Mouse (Mus musculus) spleen, postnatal 4 days (tissue): ENCODE results near the gene 2700049A03Rik.

Experiments used
- DNase-seq, 2 experiments: peaks; one replicate each; pipeline ENCODE4 v3.0.0; 2022; ENCODE audit warnings: low spot score in 2 of 2

2700049A03Rik gene

GRCm38 (mm10) chr12:71183736-71184135 lies 47.1 kb downstream of the 2700049A03Rik start:
- no peak for DNase-seq

- DNase-seq = no peak
Observed at GRCm38 (mm10) chr12:71184396-71184795, 47.7 kb downstream of the 2700049A03Rik start.

- DNase-seq = no peak
Observed at GRCm38 (mm10) chr12:71192705-71193104, 56.1 kb downstream of the 2700049A03Rik start.

- no peak for DNase-seq
Observed at GRCm38 (mm10) chr12:71197671-71198070, 61.0 kb downstream of the 2700049A03Rik start.

DNA sequence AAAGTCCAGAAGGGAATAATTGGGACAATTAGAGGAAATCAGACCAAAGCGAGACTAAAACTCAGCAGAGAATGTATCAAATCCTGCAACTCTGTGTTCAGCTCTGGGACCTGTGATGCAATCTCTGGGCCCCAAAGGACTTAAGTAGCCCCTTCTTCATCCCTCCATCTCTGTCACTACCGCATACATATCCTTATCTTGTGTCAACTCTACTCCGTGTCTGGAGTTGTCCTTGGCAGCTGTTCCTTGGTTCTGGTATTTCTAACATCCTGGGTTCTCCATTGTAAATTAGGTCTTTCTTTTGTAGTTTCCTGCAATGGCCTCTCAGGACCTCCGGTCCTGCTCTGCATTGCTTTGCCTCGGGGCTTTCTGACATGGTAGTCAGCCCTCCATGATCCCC lies 65.1 kb downstream of the 2700049A03Rik start:
- DNase-seq = no peak

DNA sequence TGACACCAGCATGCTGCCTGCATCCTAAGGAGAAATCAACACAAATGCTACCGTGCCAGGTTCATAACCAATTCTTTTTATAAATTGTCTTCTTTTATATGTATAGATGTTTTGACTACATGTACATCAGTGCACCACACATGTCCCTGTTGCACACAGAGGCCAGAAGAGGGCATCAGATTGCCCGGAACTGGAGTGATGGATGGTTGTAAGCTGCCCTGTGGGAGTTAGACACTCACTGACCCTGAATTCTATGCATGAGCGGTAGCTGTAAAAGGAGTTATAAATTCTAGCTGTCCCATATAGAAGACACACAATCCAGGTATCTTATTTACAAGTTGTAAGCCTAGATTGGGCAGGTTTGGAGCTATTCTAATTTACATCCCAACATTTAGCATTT lies 67.7 kb downstream of the 2700049A03Rik start:
- no peak for DNase-seq

DNA sequence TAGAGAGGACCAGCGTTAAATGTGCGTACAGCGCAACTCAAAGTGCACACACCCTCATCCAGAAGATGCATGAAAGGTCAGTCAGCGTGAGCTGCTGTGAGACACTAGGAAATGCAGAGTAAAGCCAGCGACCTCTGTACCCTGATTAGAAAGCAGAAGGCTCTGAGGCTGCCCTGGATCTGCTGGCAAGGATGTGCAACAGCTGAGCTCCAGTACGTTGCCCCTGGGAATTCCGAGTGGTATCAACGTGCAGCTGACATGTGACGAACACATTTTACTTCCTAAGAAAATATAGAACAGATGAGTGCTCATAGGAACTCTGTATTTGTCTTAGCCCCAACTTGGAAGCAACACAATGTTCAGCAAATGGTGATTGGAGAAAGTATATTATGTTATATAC lies 80.5 kb downstream of the 2700049A03Rik start:
- no peak for DNase-seq

DNA sequence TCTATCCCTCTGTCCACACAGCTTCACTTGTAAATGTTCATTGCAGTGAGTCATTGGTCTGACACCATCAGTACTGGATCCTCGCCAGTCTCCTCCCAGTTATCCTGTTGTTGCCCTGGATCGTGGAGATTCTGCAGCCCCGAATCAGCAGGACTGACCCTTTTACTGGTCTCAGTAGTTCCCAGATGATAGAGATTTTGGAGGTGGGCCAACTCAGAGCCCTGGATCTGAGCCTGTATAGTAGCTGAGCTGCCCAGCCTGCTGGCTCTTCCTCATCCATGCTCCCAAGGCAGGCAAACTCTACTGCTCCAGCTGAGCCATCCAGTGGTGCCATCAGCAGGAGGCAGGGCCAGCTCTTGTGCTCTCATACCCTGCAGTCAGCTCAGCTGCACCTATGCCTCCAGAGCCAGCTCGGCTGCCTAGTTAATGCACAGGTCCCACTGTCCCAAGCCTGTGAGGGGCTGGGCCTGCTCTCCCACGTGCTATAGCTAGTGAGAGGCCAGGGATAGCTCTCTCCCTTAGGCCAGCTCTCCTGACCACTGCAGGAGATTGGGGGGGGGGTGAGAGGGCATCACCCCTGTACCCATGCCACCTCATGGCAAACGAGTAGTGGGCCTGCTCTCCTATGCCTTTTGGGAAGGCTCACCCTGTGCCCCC lies 81.3 kb downstream of the 2700049A03Rik start:
- peak in 1 of 2 experiments; percentile 46 for DNase-seq

DNA sequence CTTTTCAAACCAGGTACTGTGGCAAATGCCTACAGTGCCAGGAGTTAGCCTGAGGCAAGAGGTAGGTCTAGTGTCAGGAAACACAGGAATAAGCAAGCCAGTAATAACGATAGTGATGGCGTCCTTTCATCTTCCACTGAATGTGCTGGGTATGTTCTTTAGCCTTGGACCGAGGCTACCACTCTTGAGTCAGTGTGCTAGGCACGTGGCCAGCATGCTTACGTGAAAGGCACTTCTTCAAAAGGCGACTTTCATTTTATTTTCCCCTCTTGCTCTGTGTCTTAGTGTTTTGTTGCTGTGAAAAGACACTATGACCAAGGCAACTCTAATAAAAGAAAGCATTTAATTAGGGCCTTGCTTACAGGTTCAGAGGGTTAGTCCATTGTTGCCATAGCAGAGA lies 86.1 kb downstream of the 2700049A03Rik start:
- DNase-seq = no peak

GRCm38 (mm10) chr12:71227769-71228168 lies 91.1 kb downstream of the 2700049A03Rik start:
- no peak for DNase-seq

DNA sequence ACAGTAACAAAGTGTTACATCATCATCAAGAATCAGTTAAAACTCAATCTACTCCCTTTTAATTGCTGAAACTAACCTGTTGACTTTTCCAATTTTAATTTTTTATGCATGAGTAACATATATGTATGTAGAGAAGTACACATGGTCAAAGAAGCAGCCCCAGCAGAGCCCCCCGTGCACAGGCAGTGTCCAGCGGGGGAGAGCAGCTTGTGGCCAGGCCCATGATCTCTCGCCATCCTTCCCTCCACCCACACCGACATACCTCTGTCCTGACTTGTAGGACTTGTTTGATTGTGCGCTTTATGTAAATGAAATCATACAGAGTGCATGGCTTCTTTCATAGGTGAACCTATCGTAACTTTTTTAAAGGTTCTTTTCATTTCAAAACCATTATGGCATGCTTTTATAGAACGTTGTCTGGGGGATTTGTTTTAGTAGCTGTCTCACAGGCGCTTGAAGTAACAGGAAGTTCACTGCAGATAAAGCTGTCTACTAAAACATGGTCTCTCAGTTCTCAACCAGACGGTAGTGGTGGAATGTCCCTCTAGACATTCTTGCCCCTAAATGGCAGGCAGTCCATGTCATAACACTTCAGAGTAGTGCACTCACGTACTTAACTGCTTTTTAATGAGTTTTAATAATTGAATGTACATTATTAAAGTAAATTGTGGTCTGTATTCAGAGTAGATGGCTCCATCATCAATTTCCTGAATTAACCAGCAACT lies 92.4 kb downstream of the 2700049A03Rik start:
- DNase-seq = no peak

DNA sequence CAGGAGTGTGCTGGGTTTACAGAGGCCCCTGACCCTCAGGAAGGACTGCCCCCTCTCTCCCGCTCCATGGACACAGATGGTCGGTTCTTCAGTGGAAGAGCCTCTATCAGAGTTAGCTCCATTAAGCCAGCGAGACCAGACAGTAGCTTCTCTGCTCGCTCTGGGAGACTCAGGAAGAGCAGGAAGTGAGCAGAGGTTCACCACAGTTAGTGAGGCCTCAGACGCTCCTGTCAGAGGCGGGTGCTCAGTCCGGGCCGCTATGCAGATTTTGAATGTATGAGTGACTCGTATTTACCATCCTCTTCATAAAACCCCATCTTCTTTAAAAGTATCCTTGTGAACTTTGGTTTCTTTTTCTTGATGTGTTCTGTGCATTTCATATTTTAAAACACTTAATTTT lies 94.9 kb downstream of the 2700049A03Rik start:
- no peak for DNase-seq

GRCm38 (mm10) chr12:71233426-71233825 lies 96.8 kb downstream of the 2700049A03Rik start:
- no peak for DNase-seq

DNA sequence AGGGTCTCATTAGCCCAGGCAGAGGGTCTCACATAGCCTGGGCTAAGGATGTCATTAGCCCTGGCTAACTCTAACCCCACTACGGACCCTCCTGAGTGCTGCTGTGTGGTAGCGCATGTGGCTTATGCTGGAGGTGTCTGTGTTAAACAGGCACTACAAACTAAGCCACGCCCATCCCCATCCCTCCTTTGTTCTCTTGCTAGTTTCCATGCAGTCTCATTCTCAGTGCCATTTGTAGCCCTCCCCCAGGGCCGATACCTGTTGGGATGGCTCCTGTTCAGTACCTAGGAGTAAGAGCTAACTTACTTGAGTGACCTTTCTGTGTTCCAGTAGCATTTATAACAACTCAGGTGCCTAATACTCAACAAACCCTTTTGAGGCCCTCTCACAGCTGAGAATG lies 100.4 kb downstream of the 2700049A03Rik start:
- no peak for DNase-seq

DNA sequence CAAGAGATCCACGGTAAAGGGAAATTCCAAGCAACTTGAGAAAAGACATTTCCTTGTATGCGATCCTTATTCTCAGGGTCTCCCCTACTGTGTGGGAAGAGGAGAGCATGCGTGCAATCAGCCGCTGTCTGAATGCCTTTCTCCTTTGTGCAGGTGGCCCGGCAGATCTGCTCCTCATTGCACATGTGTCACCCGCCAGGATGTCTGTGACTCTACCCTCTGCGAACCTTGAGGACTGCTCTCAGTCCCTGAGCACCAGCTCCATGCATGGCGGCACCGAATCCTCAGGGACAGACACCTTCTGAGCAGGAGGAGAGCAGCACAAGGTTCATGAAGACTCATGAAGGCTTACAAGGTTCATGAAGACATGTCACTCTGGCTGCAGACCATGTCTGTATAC lies 106.1 kb downstream of the 2700049A03Rik start:
- DNase-seq = no peak

DNA sequence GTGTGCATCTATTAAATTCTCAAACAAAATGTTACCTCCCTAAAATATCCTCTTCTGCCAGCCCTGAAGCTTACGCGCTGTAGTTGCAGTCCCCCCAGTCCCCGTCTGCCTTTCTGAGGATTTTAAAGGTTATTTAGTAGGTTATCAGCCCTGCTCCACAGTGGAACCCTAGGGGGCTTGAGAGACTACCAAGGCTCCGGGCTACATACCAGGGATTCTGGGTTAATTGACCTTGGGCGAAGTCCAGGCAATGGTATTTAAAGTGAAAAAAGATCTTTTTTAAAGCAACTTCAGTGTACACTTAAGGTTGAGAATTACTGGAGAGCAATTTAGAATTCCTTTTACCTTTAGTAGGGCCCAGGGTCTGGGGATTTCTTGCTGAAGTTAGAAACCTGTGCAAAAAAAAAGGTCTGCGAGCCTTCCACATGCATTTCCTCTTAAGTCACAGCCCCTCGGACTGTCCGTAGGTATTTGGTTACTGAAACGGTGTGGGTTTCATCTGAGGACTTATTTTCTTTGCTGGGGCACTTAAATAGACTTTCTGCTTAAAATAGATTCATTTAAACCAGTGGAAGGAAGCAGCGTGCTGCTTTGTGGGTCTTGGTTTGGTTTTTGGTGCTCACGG lies 108.2 kb downstream of the 2700049A03Rik start:
- no peak for DNase-seq

- no peak for DNase-seq
Observed at GRCm38 (mm10) chr12:71247191-71247590, 110.5 kb downstream of the 2700049A03Rik start.

DNA sequence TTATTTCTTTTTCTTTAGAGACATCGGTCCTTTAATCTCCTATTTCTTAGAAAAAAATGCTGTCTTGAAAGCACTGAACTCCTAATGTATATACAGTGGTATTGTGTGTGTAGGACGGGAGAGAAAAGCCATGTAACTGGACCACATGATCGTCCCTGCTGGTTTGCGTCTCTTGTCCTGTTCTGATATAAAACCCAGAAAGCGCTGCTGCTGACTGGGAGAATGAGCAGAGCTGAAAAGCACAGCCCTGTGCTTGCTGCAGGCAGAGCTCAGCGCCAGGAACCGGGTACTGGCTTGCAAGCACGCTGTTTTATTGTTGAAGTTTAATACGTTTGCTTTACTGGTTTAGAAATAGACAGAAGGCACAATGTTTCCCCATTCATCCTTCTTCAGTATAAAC lies 112.7 kb downstream of the 2700049A03Rik start:
- no peak for DNase-seq

DNA sequence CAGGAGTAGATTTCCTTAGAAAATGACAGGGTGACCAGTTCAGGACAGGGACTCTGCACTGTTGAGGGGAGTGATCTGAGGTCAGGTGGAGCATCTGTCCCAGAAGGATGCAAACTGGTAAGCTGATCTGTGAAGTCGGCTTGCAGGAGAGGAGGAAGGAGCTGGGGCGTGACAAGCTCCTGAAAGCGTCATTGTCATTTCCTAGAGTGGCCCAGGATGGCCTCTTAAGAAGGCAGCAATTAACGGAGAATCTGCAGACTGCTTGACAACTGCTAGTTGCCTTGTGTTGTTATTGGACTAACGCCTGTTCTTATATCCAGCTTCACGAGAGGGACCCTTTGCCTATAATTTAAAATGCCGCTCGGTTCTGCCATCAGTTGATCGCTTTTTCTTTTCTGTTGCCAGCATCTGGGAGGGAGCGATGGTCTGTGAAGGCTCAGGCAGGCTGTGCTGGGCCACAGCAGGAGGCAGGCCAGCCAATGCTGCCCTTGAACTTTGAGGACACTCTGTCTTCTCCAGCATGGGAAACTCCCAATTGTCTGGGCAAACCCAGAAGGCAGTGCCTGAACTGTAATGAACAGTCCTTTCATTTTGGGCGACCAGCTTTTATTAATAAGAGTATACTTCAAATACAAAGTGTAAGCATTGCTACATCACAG lies 116.0 kb downstream of the 2700049A03Rik start:
- DNase-seq = no peak

GRCm38 (mm10) chr12:71254779-71255178 lies 118.1 kb downstream of the 2700049A03Rik start:
- no peak for DNase-seq

DNA sequence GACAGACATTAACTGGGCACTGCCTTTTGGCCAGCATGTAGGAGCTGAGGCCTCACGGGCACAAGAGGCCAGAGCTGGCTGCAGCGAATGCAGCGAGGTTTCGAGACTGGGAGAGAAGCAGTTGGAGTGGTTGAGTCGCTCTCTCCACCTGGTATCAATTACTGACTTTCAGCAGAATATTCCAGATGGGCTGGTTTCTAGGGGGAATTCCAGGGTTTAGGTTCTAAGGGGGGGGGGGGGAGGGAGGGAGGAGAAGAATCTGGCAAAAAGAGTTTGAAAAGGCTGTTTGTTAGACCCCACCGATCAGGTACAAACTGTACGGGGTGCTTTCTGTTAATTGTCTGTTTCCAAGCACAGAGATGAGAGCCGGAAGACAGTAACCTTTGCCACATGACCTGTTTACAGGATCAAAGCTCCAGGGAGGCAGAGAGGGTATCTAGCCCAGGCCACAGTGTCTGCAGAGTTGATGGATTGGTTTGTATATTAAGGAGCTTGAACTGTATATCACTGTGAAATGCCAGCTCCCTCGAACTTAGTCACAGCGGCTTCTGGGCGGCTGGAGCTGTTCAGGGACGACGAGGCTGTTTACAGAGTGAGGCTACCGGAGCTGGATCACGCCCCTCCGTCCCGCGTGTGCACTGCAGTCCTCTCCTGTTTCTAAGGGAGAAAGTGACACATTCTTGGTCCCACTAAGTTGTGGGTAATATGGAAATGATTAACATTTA lies 121.7 kb downstream of the 2700049A03Rik start:
- no peak for DNase-seq

DNA sequence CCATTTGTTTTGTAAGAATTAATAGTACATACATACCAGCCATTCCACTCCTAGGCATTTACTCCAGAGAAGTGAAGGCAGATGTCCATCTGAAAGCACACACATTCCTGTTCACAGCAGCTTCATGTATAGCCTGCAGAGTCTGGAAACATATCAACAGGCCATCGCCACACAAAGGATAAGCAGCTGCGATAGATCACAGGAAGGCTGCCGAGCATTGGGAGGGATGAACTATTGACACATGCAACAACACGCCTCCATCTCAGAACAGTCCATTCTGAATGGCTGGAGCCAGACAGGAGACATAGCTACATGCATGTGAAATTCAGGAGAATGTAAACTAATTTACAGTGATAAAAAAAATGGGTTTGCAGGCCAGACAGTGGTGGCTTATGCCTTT lies 127.6 kb downstream of the 2700049A03Rik start:
- no peak for DNase-seq
